Mouse (Mus musculus) kidney, adult 9 months (tissue): ENCODE measurements at regions not wholly inside any gene's neighbourhood (a gene's known extent, or its start where the extent isn't known, plus 50 kb on each side); places are given as distances from the start of the nearest gene placed in this dataset.
A peak's percentile ranks its signal among the peaks of the same experiment; 100 is the strongest.

Experiments
- DNase-seq: peaks from one replicate; pipeline ENCODE4 v3.0.0; 2022

GRCm38 (mm10) chr8:25331161-25331776, 507.1 kb upstream of the Adam5 start:
- DNase-seq: peak; percentile 61

DNA sequence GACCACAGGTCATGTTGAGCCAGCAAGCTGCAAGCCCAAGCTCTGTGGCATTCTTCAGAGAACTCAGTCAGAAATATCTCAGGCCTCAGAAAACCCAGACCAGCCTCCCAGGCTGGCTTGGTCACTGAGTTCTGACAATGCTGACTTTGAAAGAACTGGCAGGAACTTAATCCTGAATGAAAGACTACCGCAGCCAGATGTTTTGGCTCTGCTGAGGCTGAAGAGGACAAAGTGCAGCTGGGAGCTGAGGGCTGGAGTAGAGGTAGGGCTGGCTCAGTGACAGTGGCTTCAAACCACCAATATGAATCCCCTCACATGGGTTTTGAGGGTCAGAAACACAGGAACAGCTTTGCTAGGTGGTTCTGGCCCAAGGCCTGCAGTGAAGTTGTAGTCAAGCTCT, 505.6 kb upstream of the Adam5 start:
- peak; percentile 30 for DNase-seq

- DNase-seq: no peak
Observed at GRCm38 (mm10) chr8:25328318-25328717, 504.1 kb upstream of the Adam5 start.

- no peak for DNase-seq
Observed at GRCm38 (mm10) chr8:25326930-25327329, 502.8 kb upstream of the Adam5 start.

DNA sequence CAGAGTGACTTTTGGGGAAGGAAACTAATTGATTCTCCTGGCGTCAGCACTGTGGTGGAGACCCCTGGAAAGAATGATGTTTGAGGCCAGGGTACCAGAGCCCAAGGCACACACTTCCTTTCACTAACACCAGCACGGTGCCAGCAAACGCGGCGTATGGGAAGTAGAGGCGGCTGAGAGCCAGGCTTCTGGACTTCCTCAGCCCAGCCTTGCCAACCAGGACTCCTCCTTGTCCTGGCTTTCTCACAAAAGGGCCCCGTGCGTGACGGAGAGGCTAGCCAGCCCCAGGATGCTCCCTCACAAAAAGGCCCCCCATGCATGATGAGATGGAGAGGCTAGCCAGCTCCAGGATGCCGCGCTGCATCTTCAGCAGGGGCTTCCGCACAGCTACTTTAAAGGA, 502.1 kb upstream of the Adam5 start:
- DNase-seq: no peak

- no peak for DNase-seq
Observed at GRCm38 (mm10) chr8:25324731-25325130, 500.6 kb upstream of the Adam5 start.

DNA sequence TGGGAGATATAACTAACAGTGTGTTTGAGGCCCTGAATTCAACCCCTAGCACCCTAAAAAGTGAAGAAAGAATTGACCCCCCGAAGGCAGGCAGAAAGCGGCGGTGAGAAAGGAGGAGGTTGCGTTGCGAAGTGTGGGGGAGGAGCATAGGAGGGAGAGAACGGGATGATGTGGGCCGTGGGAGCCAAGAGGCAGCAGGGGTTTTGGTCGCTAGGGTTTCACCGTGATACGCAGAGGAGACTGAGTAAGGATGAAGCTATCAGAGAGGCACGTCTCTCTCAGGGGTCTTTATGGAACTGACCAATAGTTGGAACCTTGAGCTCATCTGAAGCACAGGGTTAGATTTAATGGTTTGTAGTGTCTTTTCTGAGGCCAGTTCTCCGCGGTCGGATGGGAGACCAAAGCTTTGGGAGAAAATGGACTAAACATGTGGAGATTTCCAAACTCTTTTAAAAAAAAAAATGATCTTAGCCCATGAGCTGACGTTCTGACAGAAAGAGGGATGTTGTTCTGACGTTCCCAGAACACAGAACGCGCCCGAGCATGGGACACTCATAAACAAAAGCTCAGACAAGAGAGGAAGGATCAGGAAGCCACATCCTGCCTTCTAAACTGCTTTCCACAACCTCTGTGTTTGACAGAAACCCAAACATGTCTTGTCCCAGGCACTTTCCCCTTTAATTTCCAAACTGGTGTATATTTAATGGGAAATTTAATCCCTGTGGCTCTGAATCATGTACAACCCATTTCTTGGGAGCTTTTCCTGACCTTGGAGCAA, 499.7 kb upstream of the Adam5 start:
- no peak for DNase-seq

DNA sequence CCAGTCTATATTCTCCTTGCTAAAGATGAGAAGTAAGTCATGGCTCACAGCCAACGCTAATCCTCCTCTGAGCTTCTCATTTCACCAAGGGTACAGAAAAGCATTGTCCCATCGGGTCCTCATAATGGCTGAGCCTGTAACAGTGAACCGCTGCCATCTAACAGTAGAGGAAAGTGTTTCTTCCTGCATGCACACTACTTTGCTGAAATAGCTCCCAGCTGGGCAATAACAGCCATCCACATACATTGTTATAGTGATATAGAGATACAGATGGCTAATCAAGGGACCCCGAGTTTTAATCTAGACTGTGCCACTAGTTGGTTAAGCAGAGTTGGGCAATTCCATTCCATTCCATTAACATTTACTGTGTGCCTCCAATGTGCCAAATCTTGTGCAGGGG, 492.2 kb upstream of the Adam5 start:
- no peak for DNase-seq

- DNase-seq: no peak
Observed at GRCm38 (mm10) chr8:25311811-25312533, 487.8 kb upstream of the Adam5 start.

DNA sequence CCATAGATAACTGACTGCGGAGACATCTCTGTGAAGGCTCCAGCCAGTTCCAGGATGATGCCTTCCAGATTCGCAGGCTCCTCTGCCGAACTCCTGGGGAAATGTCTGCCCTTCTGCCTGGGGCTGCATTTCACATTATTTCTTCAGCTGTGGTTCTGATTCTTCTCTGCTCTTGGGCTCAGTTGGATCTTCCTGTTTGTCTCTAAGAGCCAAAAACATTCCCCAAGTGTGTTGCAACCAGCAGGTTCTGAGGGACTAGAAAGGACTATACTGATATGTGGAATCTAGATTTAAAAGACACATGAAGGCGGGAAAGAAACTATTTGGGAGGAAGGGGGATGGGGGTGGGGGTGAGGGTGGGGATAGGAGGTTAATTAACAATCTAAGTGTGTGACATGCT, 483.8 kb upstream of the Adam5 start:
- DNase-seq: no peak

DNA sequence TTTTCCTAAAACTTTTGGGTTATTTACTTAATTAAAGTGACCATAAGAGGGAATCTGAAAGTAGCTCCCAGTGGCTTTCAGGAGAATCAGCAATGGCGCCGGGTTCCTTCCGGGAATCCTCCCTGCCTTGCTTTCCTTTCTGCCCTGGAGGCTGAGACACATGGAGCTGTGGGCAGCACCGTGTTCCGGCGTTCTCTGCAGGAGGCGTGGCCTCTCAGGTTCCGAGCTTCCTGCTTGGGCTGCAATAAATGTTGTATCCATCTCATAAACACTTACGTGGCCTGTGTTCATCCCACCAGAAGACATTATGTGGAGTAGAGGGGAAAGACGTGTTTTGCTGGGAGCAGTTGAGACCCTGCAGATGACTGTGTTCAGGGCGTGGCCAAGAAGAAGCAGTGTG, 483.3 kb upstream of the Adam5 start:
- no peak for DNase-seq

DNA sequence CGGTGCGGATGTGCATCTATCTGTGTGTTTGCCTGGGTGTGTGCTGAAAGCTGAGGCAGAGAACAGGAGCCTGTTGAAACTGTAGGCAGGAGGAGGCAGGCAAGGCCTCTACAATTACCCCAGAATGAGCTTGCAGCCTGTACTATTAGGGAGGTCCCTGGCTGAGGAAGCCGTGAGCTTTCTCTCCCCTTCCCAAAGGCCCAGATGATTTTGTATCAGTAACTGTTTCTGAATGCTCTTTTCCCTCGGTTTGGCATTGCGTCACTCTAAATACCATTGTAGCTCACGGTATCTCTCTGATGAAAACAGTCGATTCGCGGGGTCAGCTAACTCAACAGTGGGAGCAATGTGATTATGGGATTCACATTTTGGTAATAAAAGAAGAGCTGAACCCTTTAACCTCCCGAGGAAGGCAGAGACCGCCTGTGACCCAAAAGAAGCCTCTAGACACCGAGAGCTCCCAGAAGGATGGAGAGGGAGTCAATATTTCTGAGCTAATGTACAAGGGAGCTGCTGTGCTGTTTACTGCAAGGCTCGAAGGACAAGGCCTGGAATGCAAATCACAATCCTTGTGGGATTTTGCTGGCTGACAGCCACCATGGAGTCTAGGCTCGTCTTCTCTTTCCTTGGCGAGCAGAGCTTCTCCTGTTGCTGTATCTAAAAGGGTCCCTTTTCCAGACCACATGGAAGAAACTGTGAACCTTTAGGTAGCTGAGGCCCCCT, 482.8 kb upstream of the Adam5 start:
- DNase-seq: peak; percentile 17
